Mouse (Mus musculus): ENCODE measurements around the gene Tpcn2.
A peak's percentile ranks its signal among the peaks of the same experiment; 100 is the strongest.

The Tpcn2 gene

GRCm38 (mm10) chr7:145283487-145284187, at the start of gene Tpcn2:
TSS of gene Tpcn2 (minus strand) at chr7:145284011.
- peak; percentile 91 for DNase-seq (ENCODE audit: low spot score)

- no peak for DNase-seq (ENCODE audit: low spot score)
Observed at GRCm38 (mm10) chr7:145332376-145333041, 48.7 kb upstream of the Tpcn2 start.

- DNase-seq (ENCODE audit: low spot score): no peak
Observed at GRCm38 (mm10) chr7:145330641-145331040, 46.8 kb upstream of the Tpcn2 start.

- no peak for DNase-seq (ENCODE audit: low spot score)
Observed at GRCm38 (mm10) chr7:145329982-145330381, 46.2 kb upstream of the Tpcn2 start.

- no peak for DNase-seq (ENCODE audit: low spot score)
Observed at GRCm38 (mm10) chr7:145325697-145326096, 41.9 kb upstream of the Tpcn2 start.

GRCm38 (mm10) chr7:145323607-145324006, 39.8 kb upstream of the Tpcn2 start:
- DNase-seq (ENCODE audit: low spot score): no peak

- no peak for DNase-seq (ENCODE audit: low spot score)
Observed at GRCm38 (mm10) chr7:145319481-145319880, 35.7 kb upstream of the Tpcn2 start.

GRCm38 (mm10) chr7:145317522-145317921, 33.7 kb upstream of the Tpcn2 start:
- no peak for DNase-seq (ENCODE audit: low spot score)

GRCm38 (mm10) chr7:145314785-145315411, 31.1 kb upstream of the Tpcn2 start, which contains the start of gene Mrgprd:
TSS of gene Mrgprd (plus strand) at chr7:145314835.
- DNase-seq (ENCODE audit: low spot score): no peak

- DNase-seq (ENCODE audit: low spot score): no peak
Observed at GRCm38 (mm10) chr7:145312137-145312536, 28.3 kb upstream of the Tpcn2 start.

- no peak for DNase-seq (ENCODE audit: low spot score)
Observed at GRCm38 (mm10) chr7:145310526-145310925, 26.7 kb upstream of the Tpcn2 start.

GRCm38 (mm10) chr7:145309877-145310276, 26.1 kb upstream of the Tpcn2 start:
- no peak for DNase-seq (ENCODE audit: low spot score)

- DNase-seq (ENCODE audit: low spot score): no peak
Observed at GRCm38 (mm10) chr7:145308866-145309265, 25.1 kb upstream of the Tpcn2 start.

- no peak for DNase-seq (ENCODE audit: low spot score)
Observed at GRCm38 (mm10) chr7:145308061-145308675, 24.4 kb upstream of the Tpcn2 start.

GRCm38 (mm10) chr7:145307636-145308035, 23.8 kb upstream of the Tpcn2 start:
- DNase-seq (ENCODE audit: low spot score): no peak

GRCm38 (mm10) chr7:145304153-145304552, 20.3 kb upstream of the Tpcn2 start:
- no peak for DNase-seq (ENCODE audit: low spot score)

GRCm38 (mm10) chr7:145302488-145303285, 18.9 kb upstream of the Tpcn2 start:
- DNase-seq (ENCODE audit: low spot score): peak; percentile 74

GRCm38 (mm10) chr7:145301341-145302005, 17.7 kb upstream of the Tpcn2 start:
- DNase-seq (ENCODE audit: low spot score): no peak

- no peak for DNase-seq (ENCODE audit: low spot score)
Observed at GRCm38 (mm10) chr7:145301008-145301340, 17.2 kb upstream of the Tpcn2 start.

GRCm38 (mm10) chr7:145300321-145301007, 16.7 kb upstream of the Tpcn2 start, which contains the start of gene Mrgprf:
TSS of gene Mrgprf (plus strand) at chr7:145300828.
- peak; percentile 64 for DNase-seq (ENCODE audit: low spot score)

Data from testis, postnatal 14 days (tissue).